Mouse (Mus musculus): Measurements from ENCODE around the gene Hnrnpm. TPM values are rescaled to one million over a fixed set of nuclear protein-coding genes. Genes with fewer than 3 reads are reported as not detected.

Hnrnpm gene
- polyA plus RNA-seq, 1 experiment from 2014 or later: 145 TPM

GRCm38 (mm10) chr17:33718944-33719725, 32.5 kb upstream of the Hnrnpm start:
- no peaks in the 10 kb centered on the region for H3K36me3 ChIP-seq (ENCODE audit: control insufficient read depth, insufficient read depth)
- 0 out of 2 replicates have a peak overlapping the region, but pooled peaks have one; percentile 71 for H3K9ac ChIP-seq (ENCODE audit: low read depth, low read length)
- no peaks in the 10 kb centered on the region for H3K27me3 ChIP-seq (replicated peaks; ENCODE audit: control insufficient read depth, insufficient read depth, low read length)
- H3K4me2 ChIP-seq (replicated peaks; ENCODE audit: low read depth): peak overlapping the region; percentile 77
- H3K4me1 ChIP-seq (replicated peaks; ENCODE audit: control insufficient read depth, insufficient read depth, low read length): no peaks in the 10 kb centered on the region
- 45% methylated on average over 10 of the region's 10 CpGs for WGBS
- H3K27ac ChIP-seq (ENCODE audit: low read depth, low read length): no peak overlapping the region
- no peaks in the 10 kb centered on the region for H3K9me3 ChIP-seq (ENCODE audit: control insufficient read depth)
- no peak for TF ChIP-seq CTCF (IDR thresholded peaks at IDR 0.05; ENCODE audit: low read depth)
- peak overlapping the region; percentile 91; the same call in 1 of the 2 replicates for H3K4me3 ChIP-seq (ENCODE audit: low read depth, low read length)
- ATAC-seq: no peak

DNA sequence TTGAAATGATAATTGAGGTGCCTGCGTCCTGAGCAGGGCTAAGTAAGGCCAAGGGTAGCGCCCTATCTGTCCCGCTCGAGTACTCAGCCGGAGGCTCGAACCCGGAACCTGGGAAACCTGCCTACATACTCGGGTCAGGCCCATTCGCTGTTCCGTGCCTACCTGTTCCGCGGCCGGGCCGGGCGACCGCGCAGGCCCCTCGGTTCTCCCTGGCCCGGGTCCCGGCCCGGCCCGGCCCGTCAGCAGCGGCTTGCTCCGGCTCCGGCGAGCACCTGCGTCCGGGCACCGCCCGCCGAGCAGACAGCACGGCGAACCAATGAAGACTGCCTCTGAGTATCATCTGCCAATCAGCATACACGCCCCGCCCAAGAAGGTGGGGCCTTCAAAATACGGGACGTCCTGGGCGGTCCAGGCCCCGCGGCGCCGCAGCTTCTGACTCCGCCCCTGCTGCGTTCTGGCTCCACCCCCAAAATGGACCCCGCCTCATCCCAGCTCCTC, 31.8 kb upstream of the Hnrnpm start, which contains the start of gene March2:
March2 (minus strand) TSS at position 287 of the 498 bp plus-strand sequence.
- no peaks in the 10 kb centered on the region for H3K27me3 ChIP-seq (replicated peaks; ENCODE audit: control insufficient read depth, insufficient read depth, low read length)
- no peaks in the 10 kb centered on the region for H3K9me3 ChIP-seq (ENCODE audit: control insufficient read depth)
- H3K4me2 ChIP-seq (replicated peaks; ENCODE audit: low read depth): peak within 1 kb of the TSS; percentile 77
- peak within 1 kb of the TSS; percentile 71 for H3K9ac ChIP-seq (ENCODE audit: low read depth, low read length)
- WGBS: 1% methylated on average over 46 of the region's 46 CpGs
- no peaks in the 10 kb centered on the region for H3K36me3 ChIP-seq (ENCODE audit: control insufficient read depth, insufficient read depth)
- TF ChIP-seq CTCF (IDR thresholded peaks at IDR 0.05; ENCODE audit: low read depth): no peak
- H3K4me3 ChIP-seq (ENCODE audit: low read depth, low read length): peak within 1 kb of the TSS; percentile 91
- peak; percentile 100 for ATAC-seq
- H3K27ac ChIP-seq (ENCODE audit: low read depth, low read length): peak within 1 kb of the TSS; percentile 41; the same call in 1 of the 2 replicates
- H3K4me1 ChIP-seq (replicated peaks; ENCODE audit: control insufficient read depth, insufficient read depth, low read length): no peaks in the 10 kb centered on the region

GRCm38 (mm10) chr17:33717982-33718381, 31.3 kb upstream of the Hnrnpm start:
- TF ChIP-seq CTCF (IDR thresholded peaks at IDR 0.05; ENCODE audit: low read depth): no peak
- Histone ChIP-seq H3K4me1 (replicated peaks; ENCODE audit: control insufficient read depth, insufficient read depth, low read length) (no peaks in the 10 kb centered on the region), H3K4me2 (replicated peaks; ENCODE audit: low read depth) (peak overlapping the region; percentile 77), H3K27ac (ENCODE audit: low read depth, low read length) (peak overlapping the region; percentile 41; the same call in 1 of the 2 replicates), H3K27me3 (replicated peaks; ENCODE audit: control insufficient read depth, insufficient read depth, low read length) (no peaks in the 10 kb centered on the region), H3K9me3 (ENCODE audit: control insufficient read depth) (no peaks in the 10 kb centered on the region), H3K9ac (ENCODE audit: low read depth, low read length) (peak overlapping the region; percentile 71), H3K36me3 (ENCODE audit: control insufficient read depth, insufficient read depth) (no peaks in the 10 kb centered on the region), H3K4me3 (ENCODE audit: low read depth, low read length) (peak overlapping the region; percentile 91)
- 8% methylated on average over 8 of the region's 8 CpGs for WGBS
- no peak for ATAC-seq

- TF ChIP-seq CTCF (IDR thresholded peaks at IDR 0.05; ENCODE audit: low read depth): no peak
- Histone ChIP-seq H3K9ac (ENCODE audit: low read depth, low read length) (no peak overlapping the region), H3K27me3 (replicated peaks; ENCODE audit: control insufficient read depth, insufficient read depth, low read length) (no peaks in the 10 kb centered on the region), H3K9me3 (ENCODE audit: control insufficient read depth) (no peaks in the 10 kb centered on the region), H3K4me3 (ENCODE audit: low read depth, low read length) (no peak overlapping the region), H3K36me3 (ENCODE audit: control insufficient read depth, insufficient read depth) (no peaks in the 10 kb centered on the region), H3K4me1 (replicated peaks; ENCODE audit: control insufficient read depth, insufficient read depth, low read length) (no peaks in the 10 kb centered on the region), H3K4me2 (replicated peaks; ENCODE audit: low read depth) (no peak overlapping the region), H3K27ac (ENCODE audit: low read depth, low read length) (no peak overlapping the region)
- WGBS: 100% methylated on average over 1 of the region's 1 CpGs
- ATAC-seq: no peak
These were observed 30.6 kb upstream of the Hnrnpm start for GRCm38 (mm10) chr17:33717246-33717645.

DNA sequence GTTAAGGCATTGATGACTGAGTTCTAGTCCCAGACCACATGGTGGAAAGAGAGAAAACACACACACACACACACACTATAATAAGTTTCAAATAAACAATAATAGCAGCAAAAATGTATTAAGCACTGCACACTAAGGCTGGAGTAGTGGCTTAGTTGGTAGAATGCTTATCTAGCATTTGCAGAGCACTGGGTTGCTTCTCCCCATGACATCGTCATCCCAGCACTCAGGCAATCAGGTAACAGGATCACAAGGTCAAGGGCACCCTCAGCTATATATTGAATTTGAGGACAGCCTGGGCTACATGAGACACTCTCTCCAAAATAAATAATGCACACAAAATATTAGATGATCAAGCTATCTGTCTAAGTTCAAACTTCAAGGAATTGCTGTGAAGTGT, 28.1 kb upstream of the Hnrnpm start:
- ATAC-seq: no peak
- H3K27ac ChIP-seq (ENCODE audit: low read depth, low read length): no peak overlapping the region
- no peaks in the 10 kb centered on the region for H3K9me3 ChIP-seq (ENCODE audit: control insufficient read depth)
- H3K36me3 ChIP-seq (ENCODE audit: control insufficient read depth, insufficient read depth): no peaks in the 10 kb centered on the region
- 60% methylated on average over 1 of the region's 1 CpGs for WGBS
- H3K9ac ChIP-seq (ENCODE audit: low read depth, low read length): no peak overlapping the region
- no peak overlapping the region for H3K4me2 ChIP-seq (replicated peaks; ENCODE audit: low read depth)
- no peak for TF ChIP-seq CTCF (IDR thresholded peaks at IDR 0.05; ENCODE audit: low read depth)
- no peaks in the 10 kb centered on the region for H3K4me1 ChIP-seq (replicated peaks; ENCODE audit: control insufficient read depth, insufficient read depth, low read length)
- no peak overlapping the region for H3K4me3 ChIP-seq (ENCODE audit: low read depth, low read length)
- no peaks in the 10 kb centered on the region for H3K27me3 ChIP-seq (replicated peaks; ENCODE audit: control insufficient read depth, insufficient read depth, low read length)

GRCm38 (mm10) chr17:33713271-33713670, 26.6 kb upstream of the Hnrnpm start:
- H3K27ac ChIP-seq (ENCODE audit: low read depth, low read length): no peak overlapping the region
- no peak overlapping the region for H3K4me3 ChIP-seq (ENCODE audit: low read depth, low read length)
- no peak overlapping the region for H3K4me2 ChIP-seq (replicated peaks; ENCODE audit: low read depth)
- ATAC-seq: no peak
- TF ChIP-seq CTCF (IDR thresholded peaks at IDR 0.05; ENCODE audit: low read depth): no peak
- H3K4me1 ChIP-seq (replicated peaks; ENCODE audit: control insufficient read depth, insufficient read depth, low read length): no peaks in the 10 kb centered on the region
- 74% methylated on average over 5 of the region's 5 CpGs for WGBS
- H3K27me3 ChIP-seq (replicated peaks; ENCODE audit: control insufficient read depth, insufficient read depth, low read length): no peaks in the 10 kb centered on the region
- H3K9me3 ChIP-seq (ENCODE audit: control insufficient read depth): no peaks in the 10 kb centered on the region
- H3K9ac ChIP-seq (ENCODE audit: low read depth, low read length): no peak overlapping the region
- peaks cover 8% of the 10 kb centered on the region; the same call in 1 of the 2 replicates for H3K36me3 ChIP-seq (ENCODE audit: control insufficient read depth, insufficient read depth)

Measured in intestine, postnatal 0 days (tissue).